Mouse (Mus musculus) Patski (cell line): Measurements from ENCODE around the gene Spag5. TPM values are rescaled to one million over a fixed set of nuclear protein-coding genes. Genes with fewer than 3 reads are reported as not detected.

ENCODE experiments used
- ATAC-seq: fragments of 100-300 bp; one replicate; pipeline ENCODE4 v1.8.0; 2021
- CTCF ChIA-PET: fragments of 350-600 bp; sonication (Branson Sonifier 250); formaldehyde crosslinking; loops from one replicate; lab custom pipeline; 2022; ENCODE audit warnings: inconsistent platforms; lab: Charles Lee
- POLR2A ChIA-PET: fragments of 350-600 bp; sonication (Branson Sonifier 250); formaldehyde crosslinking; loops from one replicate; lab custom pipeline; 2022; ENCODE audit warnings: antibody characterized with exemption, inconsistent platforms; lab: Charles Lee
- DNase-seq: peaks from one replicate; pipeline ENCODE4 v3.0.0-alpha.2; 2011; ENCODE audit warnings: low read depth, low spot score
- H3K27me3 ChIP-seq: fragments of 371-371 bp; one replicate; pipeline ENCODE4 v1.5.1; 2021
- CTCF ChIP-seq: fragments of 100-300 bp; IDR thresholded peaks from one replicate; pipeline ENCODE4 v1.5.1; 2021
- in situ Hi-C: fragments of 300-500 bp; cut with MboI; formaldehyde crosslinking; loops from 3 replicates; pipeline ENCODE4 v1.11.1; 2018; ENCODE audit warnings: low pct_unique_long_range_greater_than_20kb, mixed read lengths
- polyA plus RNA-seq: library from polyadenylated mRNA; unstranded; gene quantifications from one replicate; pipeline ENCODE4 v1.2.3, GENCODE M21; 2021

Gene Spag5
- polyA plus RNA-seq, 1 experiment from 2014 or later: 45.2 TPM

DNA sequence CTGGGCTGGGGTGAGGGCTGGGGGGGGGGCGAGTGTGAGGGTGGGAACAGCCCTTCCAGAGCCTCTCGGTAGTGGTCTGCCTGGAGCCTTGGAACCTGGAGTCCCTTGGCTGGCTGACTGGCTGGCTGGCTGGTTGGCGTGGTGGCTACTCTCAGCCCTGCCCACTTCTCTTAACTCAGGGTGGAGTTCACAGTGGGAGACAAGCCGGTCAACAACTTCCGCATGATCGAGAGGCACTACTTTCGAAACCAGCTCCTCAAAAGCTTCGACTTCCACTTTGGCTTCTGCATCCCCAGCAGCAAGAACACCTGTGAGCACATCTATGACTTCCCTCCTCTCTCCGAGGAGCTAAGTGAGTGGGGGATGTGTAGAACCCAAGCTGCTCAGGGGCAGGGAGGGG is 46.6 kb downstream of the Spag5 start:
- DNase-seq (no peak), ATAC-seq (no peak)
- ChIA-PET POLR2A (no interaction called here), CTCF (interaction anchor here (0.9 to 1.2 kb wide), 2 partner anchors 50 to 61 kb away, joined by 3 to 4 read pairs; no protein-coding TSS in a partner anchor)
- in situ Hi-C loops: no loop called here
- no peak for TF ChIP-seq CTCF
- no peaks in the 10 kb centered on the region for H3K27me3 ChIP-seq

DNA sequence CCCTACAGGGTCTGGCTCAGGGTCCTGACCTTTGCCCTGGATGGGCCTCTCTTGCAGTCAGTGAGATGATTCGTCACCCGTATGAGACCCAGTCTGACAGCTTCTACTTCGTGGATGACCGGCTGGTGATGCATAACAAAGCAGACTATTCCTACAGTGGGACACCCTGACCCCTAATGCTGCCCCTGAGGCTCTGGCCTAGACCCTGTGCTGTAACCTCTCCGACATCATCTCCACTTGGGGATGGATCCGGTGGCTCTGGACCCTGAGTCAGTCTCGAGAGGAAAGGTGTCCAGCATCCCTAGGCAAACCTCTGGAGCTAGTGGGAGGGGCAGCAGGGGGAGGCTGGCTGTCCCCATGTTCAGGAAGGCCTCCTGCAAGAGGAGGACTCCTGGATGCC is 47.1 kb downstream of the Spag5 start:
- POLR2A ChIA-PET: no interaction called here
- no peak for TF ChIP-seq CTCF
- CTCF ChIA-PET: interaction anchor here (0.9 to 1.2 kb wide), 2 partner anchors 49 to 62 kb away, joined by 3 to 4 read pairs; no protein-coding TSS in a partner anchor
- in situ Hi-C loops: no loop called here
- ATAC-seq (no peak), DNase-seq (no peak)
- H3K27me3 ChIP-seq: no peaks in the 10 kb centered on the region

DNA sequence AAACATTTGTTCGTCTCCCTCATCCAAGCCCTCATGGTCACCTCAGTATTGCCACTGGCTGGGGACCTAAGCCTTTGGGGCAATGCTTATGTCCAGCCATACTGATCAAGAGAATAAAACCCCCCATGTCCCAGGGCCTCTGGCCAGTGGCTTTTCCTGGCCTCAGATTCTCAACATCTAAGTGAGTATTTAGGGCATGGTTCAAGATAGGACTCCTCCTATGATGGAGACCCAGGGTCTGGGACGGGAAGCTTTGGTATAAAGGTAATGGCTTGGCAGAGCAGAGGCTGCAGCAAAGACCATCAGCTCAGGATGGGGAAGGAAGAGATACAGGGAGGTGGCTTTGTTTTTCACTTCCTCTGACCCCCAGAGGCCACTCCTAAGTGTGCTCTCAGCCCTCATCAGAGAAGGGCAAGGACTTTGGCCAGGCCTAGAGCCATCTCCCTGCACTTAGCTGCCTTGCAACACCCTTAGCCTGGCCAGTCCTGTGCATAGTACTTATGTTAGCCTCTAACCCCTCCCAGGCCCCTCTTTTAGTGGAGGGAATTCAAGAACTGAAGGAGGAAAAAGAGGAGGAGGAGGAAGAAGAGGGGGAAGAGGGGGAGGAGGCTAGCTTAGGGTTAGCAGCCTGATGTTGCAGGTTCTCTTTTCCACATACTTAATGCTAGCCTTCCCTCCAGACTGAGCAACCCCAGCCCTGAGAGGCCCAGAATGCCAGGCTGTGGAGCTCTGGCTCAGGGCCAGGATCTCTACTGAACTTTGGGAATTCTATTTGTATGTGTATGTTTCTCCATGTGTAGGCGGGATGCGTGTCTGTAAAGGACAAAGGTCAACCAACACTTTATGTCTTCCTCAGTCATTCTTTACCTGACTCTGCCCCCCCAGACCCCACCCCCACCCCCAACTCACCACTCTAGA is 48.4 kb downstream of the Spag5 start:
- no peaks in the 10 kb centered on the region for H3K27me3 ChIP-seq
- ChIA-PET POLR2A (no interaction called here), CTCF (interaction anchor here (0.8 to 18.5 kb wide), 3 partner anchors 9 to 46 kb away, joined by 3 to 473 read pairs (median 4); no protein-coding TSS in a partner anchor)
- in situ Hi-C loops: no loop called here
- ATAC-seq: no peak
- no peak for DNase-seq
- no peak for TF ChIP-seq CTCF

DNA sequence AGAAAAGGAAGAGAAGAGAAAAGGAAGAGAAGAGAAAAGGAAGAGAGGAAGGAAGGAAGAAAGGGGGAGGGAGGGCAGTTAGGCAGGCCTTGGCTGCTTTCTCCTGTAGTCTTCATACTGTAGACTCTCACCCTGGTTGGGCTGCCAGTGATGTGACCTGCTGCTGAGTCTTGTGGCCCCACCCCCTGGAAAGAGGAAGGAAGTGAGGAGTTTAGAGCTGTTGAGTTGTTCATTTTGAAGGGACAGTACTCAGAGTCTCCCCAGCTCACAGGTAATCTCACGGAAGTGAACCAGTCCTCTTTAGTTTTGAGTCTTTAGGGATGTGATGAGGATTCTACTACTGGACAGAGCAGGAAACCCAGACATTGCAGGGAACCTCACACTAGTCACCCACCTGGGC is 51.8 kb downstream of the Spag5 start:
- CTCF ChIA-PET: interaction anchor here (11.9 to 18.5 kb wide), 2 partner anchors 43 to 101 kb away, joined by 125 to 473 read pairs; no protein-coding TSS in a partner anchor
- no peak for DNase-seq
- ATAC-seq: no peak
- no peaks in the 10 kb centered on the region for H3K27me3 ChIP-seq
- TF ChIP-seq CTCF: no peak
- in situ Hi-C loops: no loop called here
- POLR2A ChIA-PET: no interaction called here

DNA sequence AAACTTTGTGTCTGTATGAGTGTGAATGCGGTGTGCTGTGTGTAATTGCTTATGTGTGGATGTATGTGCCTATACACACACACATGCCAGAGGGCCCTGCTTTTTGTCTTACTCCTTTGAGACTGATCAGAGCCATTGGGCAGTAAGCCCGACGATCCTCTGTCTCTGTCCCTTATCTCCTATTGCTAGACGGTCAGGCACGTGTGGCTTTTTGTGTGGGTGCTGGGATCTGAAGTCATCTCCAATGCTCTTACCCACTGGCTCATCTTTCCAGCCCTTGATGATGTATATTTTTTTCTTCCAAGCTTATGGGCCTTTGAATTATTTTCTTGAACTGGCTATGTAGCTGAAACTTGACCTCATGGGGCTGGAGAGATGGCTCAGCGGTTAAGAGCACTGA is 53.6 kb downstream of the Spag5 start:
- ChIA-PET POLR2A (no interaction called here), CTCF (interaction anchor here (1.1 to 18.5 kb wide), 6 partner anchors 9 to 99 kb away, joined by 3 to 473 read pairs (median 4); partner anchors contain the start of gene Slc13a2)
- DNase-seq: no peak
- no peak for TF ChIP-seq CTCF
- no peaks in the 10 kb centered on the region for H3K27me3 ChIP-seq
- no peak for ATAC-seq
- in situ Hi-C loops: loop anchor here (5.0 kb wide), 1 partner anchor 97 kb away; no protein-coding TSS in a partner anchor

DNA sequence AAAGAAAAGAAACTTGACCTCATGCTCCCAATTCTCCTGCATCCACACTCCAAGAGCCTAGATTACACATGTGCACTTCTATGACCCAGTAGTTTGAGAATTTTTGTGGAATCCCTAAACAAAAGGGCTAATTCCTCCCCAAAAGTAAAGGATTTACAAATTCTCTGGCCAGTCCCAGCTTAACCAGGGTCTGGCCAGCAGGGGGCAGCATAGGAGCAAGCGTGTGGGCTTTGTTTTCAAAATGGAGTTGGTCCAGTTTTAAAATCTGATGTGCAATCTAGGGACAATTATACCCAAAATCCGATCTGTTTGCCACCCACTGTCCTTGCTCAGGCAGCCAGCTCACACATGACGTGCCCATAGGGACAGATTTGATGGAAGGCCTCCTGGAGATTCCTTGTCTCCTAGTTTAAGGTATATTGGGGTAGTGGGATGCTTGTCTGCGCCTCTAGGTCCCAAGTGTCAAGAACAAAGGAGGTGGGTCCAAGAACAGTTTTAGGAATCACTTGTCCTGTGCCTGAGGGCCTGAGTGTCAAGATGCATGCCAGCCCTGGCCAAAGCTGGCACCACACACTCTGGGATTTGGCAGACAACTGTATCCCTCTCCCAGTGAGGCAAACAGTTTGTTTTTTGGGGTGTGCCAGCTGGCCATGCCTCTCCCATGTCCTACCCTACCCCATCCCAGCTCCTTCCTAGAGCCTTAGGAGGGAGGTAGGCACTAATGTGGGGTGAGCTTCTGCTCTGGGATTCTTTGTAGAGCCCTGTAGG is 54.3 kb downstream of the Spag5 start:
- TF ChIP-seq CTCF: peak; percentile 90
- CTCF ChIA-PET: interaction anchor here (1.2 to 18.5 kb wide), 6 partner anchors 10 to 98 kb away, joined by 3 to 473 read pairs (median 5); no protein-coding TSS in a partner anchor
- DNase-seq (no peak), ATAC-seq (no peak)
- no peaks in the 10 kb centered on the region for H3K27me3 ChIP-seq
- POLR2A ChIA-PET: interaction anchor here (1.0 kb wide), 1 partner anchor 44 kb away, joined by 3 read pairs; no protein-coding TSS in a partner anchor
- in situ Hi-C loops: loop anchor here (5.0 kb wide), 1 partner anchor 97 kb away; no protein-coding TSS in a partner anchor

DNA sequence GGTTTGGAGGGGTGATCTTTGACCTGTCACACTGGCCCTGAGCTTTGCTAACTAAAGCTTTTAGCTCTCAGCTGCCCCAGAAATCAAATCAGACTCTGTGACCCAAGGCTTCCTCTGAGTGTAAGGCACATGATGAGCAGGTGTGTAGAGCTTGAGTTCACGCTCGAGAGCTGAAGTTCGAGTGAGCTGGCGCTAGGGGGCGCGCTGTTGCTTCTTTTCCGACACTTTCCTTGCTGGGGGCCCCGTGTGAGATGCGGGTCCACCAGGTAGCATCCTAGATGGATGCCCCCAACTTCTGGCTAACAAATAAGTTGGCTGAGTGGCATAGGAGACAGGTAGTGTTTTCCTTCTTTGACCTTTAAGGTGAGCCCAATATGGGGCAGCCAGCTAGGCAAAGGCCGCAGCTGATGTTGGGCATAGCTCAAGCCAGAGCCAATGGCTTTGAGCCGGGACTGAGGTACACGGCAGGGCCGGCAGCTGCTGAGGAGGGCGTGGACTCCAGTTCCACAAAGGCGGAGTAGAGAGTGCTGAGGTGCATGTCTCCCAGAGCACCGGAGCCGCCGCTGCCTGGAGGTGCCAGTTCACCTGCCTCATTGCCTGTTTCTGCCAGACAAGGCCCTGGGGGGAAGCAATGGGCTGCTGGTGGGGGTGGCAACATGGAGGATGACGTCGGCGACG is 57.1 kb downstream of the Spag5 start:
- ATAC-seq (no peak), DNase-seq (no peak)
- no peaks in the 10 kb centered on the region for H3K27me3 ChIP-seq
- ChIA-PET CTCF (interaction anchor here (0.7 to 18.5 kb wide), 9 partner anchors 9 to 95 kb away, joined by 3 to 473 read pairs (median 5); no protein-coding TSS in a partner anchor), POLR2A (interaction anchor here (10.0 kb wide), 1 partner anchor 39 kb away, joined by 160 read pairs; no protein-coding TSS in a partner anchor)
- no peak for TF ChIP-seq CTCF
- in situ Hi-C loops: loop anchor here (5.0 kb wide), 1 partner anchor 94 kb away; no protein-coding TSS in a partner anchor

DNA sequence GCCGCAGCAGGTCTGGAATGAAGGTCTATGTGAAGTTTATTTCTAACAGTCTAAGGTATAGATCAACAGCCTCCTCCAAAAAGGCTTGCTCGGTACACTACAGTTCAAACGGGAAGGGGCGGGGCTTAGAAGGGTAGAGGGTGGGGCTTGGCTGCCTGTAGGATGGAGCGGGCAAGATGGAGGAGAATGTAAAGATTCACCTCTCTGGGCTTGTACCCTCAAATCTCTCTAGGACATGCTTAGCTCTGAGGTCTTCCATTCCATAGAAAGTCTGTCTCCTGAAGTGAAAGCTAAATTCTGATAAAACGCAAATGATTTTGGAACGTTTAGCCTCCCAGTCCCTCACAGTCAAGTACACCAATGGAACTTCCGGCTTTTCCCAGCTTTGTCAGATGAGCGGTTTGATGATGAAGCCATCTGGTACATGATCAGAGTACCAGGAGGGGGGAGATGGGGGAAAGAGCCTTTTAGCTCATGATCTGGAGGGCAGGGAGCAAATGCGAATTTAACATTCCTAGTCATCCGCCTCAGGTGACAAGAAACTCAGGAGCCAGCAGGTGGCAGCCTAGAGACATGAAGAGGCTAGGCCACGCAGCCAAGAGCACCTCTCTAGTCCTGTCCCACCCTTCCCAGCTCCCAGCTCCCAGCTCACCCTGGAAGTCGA is 58.9 kb downstream of the Spag5 start:
- in situ Hi-C loops: loop anchor here (5.0 kb wide), 1 partner anchor 37 kb away; no protein-coding TSS in a partner anchor
- CTCF ChIA-PET: interaction anchor here (0.7 to 18.5 kb wide), 12 partner anchors 9 to 101 kb away, joined by 3 to 473 read pairs (median 5); no protein-coding TSS in a partner anchor
- ATAC-seq (no peak), DNase-seq (no peak)
- H3K27me3 ChIP-seq: no peaks in the 10 kb centered on the region
- no peak for TF ChIP-seq CTCF
- POLR2A ChIA-PET: interaction anchor here (0.8 to 10.0 kb wide), 2 partner anchors 9 to 37 kb away, joined by 3 to 160 read pairs; no protein-coding TSS in a partner anchor

DNA sequence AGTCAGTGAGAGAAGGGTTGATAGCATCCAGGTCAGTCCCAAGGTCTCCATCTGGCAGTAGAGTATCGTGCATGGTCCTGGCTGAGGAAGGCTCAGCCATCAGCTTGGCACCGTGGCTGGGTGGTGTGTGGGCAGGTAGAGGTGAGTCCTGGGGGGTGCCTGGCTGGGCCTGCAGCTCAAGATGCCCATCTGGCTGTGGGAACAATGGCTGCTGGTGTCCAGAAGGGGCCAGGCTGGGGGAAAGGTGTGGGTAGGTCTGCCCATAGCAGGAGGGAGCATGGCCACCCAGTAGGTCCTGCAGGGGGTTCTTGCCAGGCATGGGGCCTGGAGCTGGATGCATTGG is 59.4 kb downstream of the Spag5 start:
- H3K27me3 ChIP-seq: no peaks in the 10 kb centered on the region
- DNase-seq: no peak
- ChIA-PET CTCF (interaction anchor here (0.7 to 18.5 kb wide), 11 partner anchors 9 to 100 kb away, joined by 3 to 473 read pairs (median 5); no protein-coding TSS in a partner anchor), POLR2A (interaction anchor here (0.8 to 10.0 kb wide), 2 partner anchors 9 to 37 kb away, joined by 3 to 160 read pairs; no protein-coding TSS in a partner anchor)
- in situ Hi-C loops: loop anchor here (5.0 kb wide), 1 partner anchor 37 kb away; no protein-coding TSS in a partner anchor
- no peak for ATAC-seq
- TF ChIP-seq CTCF: no peak
